Mouse (Mus musculus): ENCODE measurements around the gene Lmod2. TPM values are rescaled to one million over a fixed set of nuclear protein-coding genes. Genes with fewer than 3 reads are reported as not detected.

Gene Lmod2
- polyA plus RNA-seq, 1 experiment from 2014 or later: not detected

GRCm38 (mm10) chr6:24604289-24604688 is 6.7 kb downstream of the Lmod2 start:
- no peak for ATAC-seq (ENCODE audit: low FRiP score, low read depth)
- no peak overlapping the region for H3K9ac ChIP-seq
- H3K4me3 ChIP-seq: no peak overlapping the region
- no peak overlapping the region for H3K4me2 ChIP-seq (replicated peaks)
- H3K9me3 ChIP-seq: no peaks in the 10 kb centered on the region
- H3K27ac ChIP-seq: no peak overlapping the region
- no peaks in the 10 kb centered on the region for H3K27me3 ChIP-seq (replicated peaks)
- no peaks in the 10 kb centered on the region for H3K4me1 ChIP-seq
- H3K36me3 ChIP-seq: no peaks in the 10 kb centered on the region
- 95% methylated on average over 7 of the region's 7 CpGs for WGBS

GRCm38 (mm10) chr6:24605631-24606030 is 8.1 kb downstream of the Lmod2 start:
- WGBS: 93% methylated on average over 8 of the region's 8 CpGs
- Histone ChIP-seq H3K27ac (no peak overlapping the region), H3K4me2 (replicated peaks) (no peak overlapping the region), H3K36me3 (no peaks in the 10 kb centered on the region), H3K9me3 (no peaks in the 10 kb centered on the region), H3K9ac (no peak overlapping the region), H3K4me1 (no peaks in the 10 kb centered on the region), H3K27me3 (replicated peaks) (no peaks in the 10 kb centered on the region), H3K4me3 (no peak overlapping the region)
- no peak for ATAC-seq (ENCODE audit: low FRiP score, low read depth)

GRCm38 (mm10) chr6:24606512-24606911 is 8.9 kb downstream of the Lmod2 start:
- Histone ChIP-seq H3K36me3 (no peaks in the 10 kb centered on the region), H3K9me3 (no peaks in the 10 kb centered on the region), H3K4me2 (replicated peaks) (no peak overlapping the region), H3K4me3 (no peak overlapping the region), H3K4me1 (no peaks in the 10 kb centered on the region), H3K9ac (no peak overlapping the region), H3K27me3 (replicated peaks) (no peaks in the 10 kb centered on the region), H3K27ac (no peak overlapping the region)
- no peak for ATAC-seq (ENCODE audit: low FRiP score, low read depth)
- 73% methylated on average over 10 of the region's 10 CpGs for WGBS

- Histone ChIP-seq H3K27me3 (replicated peaks) (no peaks in the 10 kb centered on the region), H3K4me3 (no peak overlapping the region), H3K9ac (no peak overlapping the region), H3K9me3 (no peaks in the 10 kb centered on the region), H3K27ac (no peak overlapping the region), H3K4me1 (no peaks in the 10 kb centered on the region), H3K36me3 (no peaks in the 10 kb centered on the region), H3K4me2 (replicated peaks) (no peak overlapping the region)
- 87% methylated on average over 15 of the region's 15 CpGs for WGBS
- no peak for ATAC-seq (ENCODE audit: low FRiP score, low read depth)
Measured at GRCm38 (mm10) chr6:24607531-24607930, 10.0 kb downstream of the Lmod2 start.

- Histone ChIP-seq H3K9me3 (no peaks in the 10 kb centered on the region), H3K9ac (no peak overlapping the region), H3K27ac (no peak overlapping the region), H3K36me3 (no peaks in the 10 kb centered on the region; the same call in 1 of the 2 replicates), H3K4me1 (no peaks in the 10 kb centered on the region), H3K4me2 (replicated peaks) (no peak overlapping the region), H3K4me3 (no peak overlapping the region), H3K27me3 (replicated peaks) (no peaks in the 10 kb centered on the region)
- no peak for ATAC-seq (ENCODE audit: low FRiP score, low read depth)
- 78% methylated on average over 4 of the region's 4 CpGs for WGBS
Measured at GRCm38 (mm10) chr6:24608129-24608528, 10.6 kb downstream of the Lmod2 start.

GRCm38 (mm10) chr6:24608682-24609081 is 11.1 kb downstream of the Lmod2 start:
- Histone ChIP-seq H3K27me3 (replicated peaks) (no peaks in the 10 kb centered on the region), H3K4me3 (no peak overlapping the region), H3K27ac (no peak overlapping the region), H3K4me2 (replicated peaks) (no peak overlapping the region), H3K9me3 (no peaks in the 10 kb centered on the region), H3K4me1 (no peaks in the 10 kb centered on the region), H3K9ac (no peak overlapping the region), H3K36me3 (no peaks in the 10 kb centered on the region; the same call in 1 of the 2 replicates)
- WGBS: 91% methylated on average over 3 of the region's 3 CpGs
- ATAC-seq (ENCODE audit: low FRiP score, low read depth): no peak

- H3K9ac ChIP-seq: no peak overlapping the region
- no peak overlapping the region for H3K4me3 ChIP-seq
- no peak overlapping the region for H3K4me2 ChIP-seq (replicated peaks)
- no peaks in the 10 kb centered on the region for H3K4me1 ChIP-seq
- H3K27me3 ChIP-seq (replicated peaks): no peaks in the 10 kb centered on the region
- WGBS: 77% methylated on average over 4 of the region's 4 CpGs
- no peak for ATAC-seq (ENCODE audit: low FRiP score, low read depth)
- H3K9me3 ChIP-seq: no peaks in the 10 kb centered on the region
- no peaks in the 10 kb centered on the region; the same call in 1 of the 2 replicates for H3K36me3 ChIP-seq
- no peak overlapping the region for H3K27ac ChIP-seq
Measured at GRCm38 (mm10) chr6:24609531-24609930, 12.0 kb downstream of the Lmod2 start.

GRCm38 (mm10) chr6:24610358-24610757 is 12.8 kb downstream of the Lmod2 start:
- Histone ChIP-seq H3K4me3 (no peak overlapping the region), H3K27ac (no peak overlapping the region), H3K4me1 (no peaks in the 10 kb centered on the region), H3K9ac (no peak overlapping the region), H3K36me3 (peaks cover 3% of the 10 kb centered on the region; the same call in 1 of the 2 replicates), H3K9me3 (no peaks in the 10 kb centered on the region), H3K27me3 (replicated peaks) (no peaks in the 10 kb centered on the region), H3K4me2 (replicated peaks) (no peak overlapping the region)
- ATAC-seq (ENCODE audit: low FRiP score, low read depth): no peak
- 93% methylated on average over 4 of the region's 4 CpGs for WGBS

- Histone ChIP-seq H3K4me1 (no peaks in the 10 kb centered on the region), H3K27me3 (replicated peaks) (no peaks in the 10 kb centered on the region), H3K4me3 (no peak overlapping the region), H3K4me2 (replicated peaks) (no peak overlapping the region), H3K27ac (no peak overlapping the region), H3K9me3 (no peaks in the 10 kb centered on the region), H3K9ac (no peak overlapping the region), H3K36me3 (peaks cover 15% of the 10 kb centered on the region; the same call in 1 of the 2 replicates)
- ATAC-seq (ENCODE audit: low FRiP score, low read depth): no peak
- WGBS: 91% methylated on average over 7 of the region's 7 CpGs
Measured at GRCm38 (mm10) chr6:24612074-24612755, 14.7 kb downstream of the Lmod2 start.

GRCm38 (mm10) chr6:24613346-24613745 is 15.8 kb downstream of the Lmod2 start:
- no peak for ATAC-seq (ENCODE audit: low FRiP score, low read depth)
- no peak overlapping the region for H3K4me2 ChIP-seq (replicated peaks)
- H3K27ac ChIP-seq: no peak overlapping the region
- 95% methylated on average over 6 of the region's 6 CpGs for WGBS
- H3K27me3 ChIP-seq (replicated peaks): no peaks in the 10 kb centered on the region
- no peaks in the 10 kb centered on the region for H3K9me3 ChIP-seq
- H3K4me1 ChIP-seq: no peaks in the 10 kb centered on the region
- H3K9ac ChIP-seq: no peak overlapping the region
- peaks cover 26% of the 10 kb centered on the region for H3K36me3 ChIP-seq
- H3K4me3 ChIP-seq: no peak overlapping the region

GRCm38 (mm10) chr6:24613918-24614317 is 16.4 kb downstream of the Lmod2 start:
- Histone ChIP-seq H3K36me3 (peaks cover 26% of the 10 kb centered on the region), H3K4me1 (no peaks in the 10 kb centered on the region), H3K9me3 (no peaks in the 10 kb centered on the region), H3K9ac (no peak overlapping the region), H3K4me3 (no peak overlapping the region), H3K27me3 (replicated peaks) (no peaks in the 10 kb centered on the region), H3K4me2 (replicated peaks) (no peak overlapping the region), H3K27ac (no peak overlapping the region)
- no peak for ATAC-seq (ENCODE audit: low FRiP score, low read depth)
- 86% methylated on average over 4 of the region's 4 CpGs for WGBS

GRCm38 (mm10) chr6:24616746-24617145 is 19.2 kb downstream of the Lmod2 start:
- Histone ChIP-seq H3K9ac (no peak overlapping the region), H3K4me1 (no peaks in the 10 kb centered on the region), H3K4me2 (replicated peaks) (no peak overlapping the region), H3K4me3 (no peak overlapping the region), H3K27ac (no peak overlapping the region), H3K27me3 (replicated peaks) (no peaks in the 10 kb centered on the region), H3K36me3 (peaks cover 32% of the 10 kb centered on the region), H3K9me3 (no peaks in the 10 kb centered on the region)
- ATAC-seq (ENCODE audit: low FRiP score, low read depth): no peak
- 74% methylated on average over 4 of the region's 4 CpGs for WGBS

All from neural tube, embryonic 12.5 days (tissue).